Mouse (Mus musculus): ENCODE measurements around the gene Lhx2.

Lhx2 gene

GRCm38 (mm10) chr2:38359186-38359585 is 20.1 kb downstream of the Lhx2 start:
- DNase-seq (ENCODE audit: low read depth, low spot score), result no peak

DNA sequence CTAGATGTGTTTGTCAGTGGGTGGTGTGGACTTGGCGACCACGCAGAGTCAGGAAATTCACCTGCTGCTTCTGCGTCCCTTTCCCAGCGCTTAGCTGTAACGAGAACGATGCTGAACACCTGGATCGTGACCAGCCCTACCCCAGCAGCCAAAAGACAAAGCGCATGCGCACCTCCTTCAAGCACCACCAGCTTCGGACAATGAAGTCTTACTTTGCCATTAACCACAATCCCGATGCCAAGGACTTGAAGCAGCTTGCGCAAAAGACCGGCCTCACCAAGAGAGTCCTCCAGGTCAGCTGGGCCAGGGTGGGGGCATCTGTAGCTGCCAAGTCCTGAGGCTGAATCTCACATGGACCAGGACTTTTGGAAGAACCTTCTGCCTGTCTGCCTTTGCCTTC is 20.7 kb downstream of the Lhx2 start:
- no peak for DNase-seq (ENCODE audit: low read depth, low spot score)

- no peak for DNase-seq (ENCODE audit: low read depth, low spot score)
These were observed 27.1 kb downstream of the Lhx2 start for GRCm38 (mm10) chr2:38366222-38366621.

- DNase-seq (ENCODE audit: low read depth, low spot score), result no peak
These were observed 27.9 kb downstream of the Lhx2 start for GRCm38 (mm10) chr2:38367023-38367422.

- DNase-seq (ENCODE audit: low read depth, low spot score), result no peak
These were observed 28.8 kb downstream of the Lhx2 start for GRCm38 (mm10) chr2:38367852-38368251.

- no peak for DNase-seq (ENCODE audit: low read depth, low spot score)
These were observed 29.8 kb downstream of the Lhx2 start for GRCm38 (mm10) chr2:38368746-38369330.

GRCm38 (mm10) chr2:38375606-38376304 is 36.7 kb downstream of the Lhx2 start:
- DNase-seq (ENCODE audit: low read depth, low spot score), result no peak

DNA sequence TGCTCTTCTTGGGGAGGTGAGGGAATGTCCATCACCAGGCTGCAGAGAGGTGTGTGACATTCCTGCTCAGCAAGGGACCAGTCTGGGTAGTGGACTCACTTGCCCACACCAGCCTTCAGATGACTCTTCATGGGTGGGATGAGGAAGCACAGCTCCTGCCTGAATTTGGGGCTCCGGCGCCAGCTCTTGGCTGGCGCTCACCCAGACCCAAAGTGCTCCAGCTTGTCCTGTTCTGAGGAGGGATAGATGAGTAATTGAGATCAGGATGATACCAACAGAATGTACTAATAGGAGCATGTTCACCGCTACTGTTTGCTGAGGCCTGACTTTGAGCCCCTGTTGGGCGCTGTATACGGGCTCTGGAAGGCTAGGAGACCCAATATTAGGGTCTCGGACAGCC is 38.2 kb downstream of the Lhx2 start:
- DNase-seq (ENCODE audit: low read depth, low spot score), result no peak

GRCm38 (mm10) chr2:38378346-38378745 is 39.3 kb downstream of the Lhx2 start:
- no peak for DNase-seq (ENCODE audit: low read depth, low spot score)

- DNase-seq (ENCODE audit: low read depth, low spot score), result no peak
These were observed 39.9 kb downstream of the Lhx2 start for GRCm38 (mm10) chr2:38378849-38379545.

DNA sequence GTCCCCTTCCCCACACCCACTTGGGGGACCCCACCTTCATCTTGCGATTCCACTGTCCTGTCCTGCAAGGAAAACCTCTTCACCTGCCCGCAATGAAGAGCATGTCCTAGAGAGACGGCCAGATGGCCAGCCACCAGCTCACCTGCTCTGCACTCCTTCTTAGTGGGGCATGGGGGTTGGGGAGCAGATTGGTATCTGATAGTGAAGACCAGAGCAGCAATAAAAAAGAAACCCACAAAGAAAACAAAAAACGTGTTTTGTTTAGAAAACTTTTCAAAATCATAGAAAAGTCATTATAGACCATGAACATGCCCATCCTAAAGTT is 40.4 kb downstream of the Lhx2 start:
- no peak for DNase-seq (ENCODE audit: low read depth, low spot score)

- no peak for DNase-seq (ENCODE audit: low read depth, low spot score)
These were observed 41.3 kb downstream of the Lhx2 start for GRCm38 (mm10) chr2:38380136-38381083.

DNA sequence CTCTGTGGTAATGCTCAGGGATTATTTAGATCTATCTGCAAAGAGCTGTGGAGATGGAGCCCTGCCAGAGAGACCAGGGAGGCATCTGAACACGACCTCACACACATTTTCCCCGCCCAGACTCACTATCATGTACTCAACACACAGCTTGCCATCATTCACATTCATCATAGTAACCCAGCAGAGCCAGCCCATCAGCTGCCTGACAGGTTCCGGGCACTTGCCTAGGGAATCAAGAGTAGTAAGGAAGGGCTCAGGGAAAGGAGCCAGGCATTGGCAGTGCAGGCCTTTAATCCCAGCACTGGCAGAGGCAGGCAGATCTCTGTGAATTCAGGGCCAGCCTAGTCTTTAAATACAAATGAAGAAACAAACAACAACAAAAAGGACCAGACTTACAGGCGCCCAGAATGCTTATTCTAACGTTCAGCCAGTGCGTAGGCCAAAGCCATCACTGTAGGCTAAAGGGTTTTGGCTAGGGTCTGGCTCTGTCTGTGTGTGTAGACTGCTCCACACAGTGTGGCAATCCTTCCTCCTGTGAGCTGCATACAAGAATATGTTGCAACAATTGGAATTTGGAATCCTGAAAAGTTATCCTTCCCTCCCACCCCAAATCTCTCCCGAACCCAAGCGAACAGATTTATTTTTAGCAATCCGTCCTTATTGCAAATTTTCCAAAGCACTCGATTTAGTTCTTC is 48.6 kb downstream of the Lhx2 start:
- DNase-seq (ENCODE audit: low read depth, low spot score), result no peak

GRCm38 (mm10) chr2:38394977-38395868 is 56.1 kb downstream of the Lhx2 start:
- DNase-seq (ENCODE audit: low read depth, low spot score), result no peak

DNA sequence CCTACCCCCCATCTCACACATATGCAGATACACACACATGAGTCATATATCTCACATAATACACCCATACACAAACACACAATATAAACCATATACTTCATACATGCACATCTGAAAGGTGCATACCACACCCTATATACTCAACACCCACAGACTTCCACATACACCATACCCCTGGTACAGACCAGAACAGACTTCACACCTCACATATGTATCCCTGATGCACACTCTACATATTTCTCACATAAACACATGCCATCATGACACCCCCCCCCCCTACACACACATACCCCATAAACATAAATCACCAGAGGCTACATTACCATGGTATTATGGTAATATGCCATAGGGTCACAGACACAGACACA is 56.8 kb downstream of the Lhx2 start:
- no peak for DNase-seq (ENCODE audit: low read depth, low spot score)

- DNase-seq (ENCODE audit: low read depth, low spot score), result no peak
These were observed 58.2 kb downstream of the Lhx2 start for GRCm38 (mm10) chr2:38397306-38397705.

GRCm38 (mm10) chr2:38397882-38398281 is 58.8 kb downstream of the Lhx2 start:
- DNase-seq (ENCODE audit: low read depth, low spot score), result no peak

GRCm38 (mm10) chr2:38402611-38403010 is 63.5 kb downstream of the Lhx2 start:
- no peak for DNase-seq (ENCODE audit: low read depth, low spot score)

DNA sequence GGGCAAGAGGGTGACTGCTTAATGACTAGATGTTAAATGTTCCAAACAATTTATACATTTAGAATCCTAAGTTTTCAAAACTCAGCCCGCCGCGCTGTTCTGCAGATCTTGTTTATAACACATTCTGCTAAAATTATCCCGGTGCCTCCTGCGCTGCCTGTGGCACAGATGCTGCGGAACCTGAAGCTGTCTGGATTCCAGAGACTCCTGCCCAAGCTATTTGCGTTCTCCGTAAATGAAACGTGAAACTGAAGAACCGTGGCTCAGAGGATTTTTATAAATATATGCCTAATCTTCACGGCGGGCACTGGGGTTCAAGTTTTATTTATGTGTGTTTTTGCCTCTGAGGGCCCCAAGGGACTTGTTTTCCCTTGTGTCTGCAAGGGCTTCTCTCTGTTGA is 64.2 kb downstream of the Lhx2 start:
- DNase-seq (ENCODE audit: low read depth, low spot score), result no peak

DNA sequence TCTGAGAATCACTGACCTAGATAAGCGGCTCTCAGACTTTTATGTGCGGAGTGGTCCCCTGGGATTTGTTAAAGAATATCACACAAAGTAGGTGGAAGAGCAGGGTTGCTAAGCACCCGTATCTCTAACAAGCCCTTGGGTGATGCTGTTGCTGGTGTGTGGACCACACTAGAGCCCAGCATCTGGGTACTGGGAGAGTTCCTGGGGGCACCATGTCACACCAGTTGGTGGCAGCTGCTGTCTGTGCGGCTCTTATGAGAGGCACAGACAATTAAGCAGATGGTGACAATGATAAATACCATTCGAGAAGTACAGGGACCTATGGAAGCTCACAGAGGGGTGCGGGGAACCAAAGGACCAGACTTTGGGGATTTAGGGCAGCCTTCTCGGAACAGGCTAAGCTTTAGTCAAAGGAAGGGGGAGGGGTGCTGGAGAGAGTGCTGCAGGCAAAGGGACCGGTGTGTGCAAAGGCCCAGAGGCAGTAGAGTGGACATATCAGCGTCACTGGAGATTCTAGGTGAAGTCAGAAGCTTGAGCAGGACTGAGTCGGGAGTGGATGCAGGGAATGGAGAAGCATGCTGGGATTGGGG is 65.0 kb downstream of the Lhx2 start:
- no peak for DNase-seq (ENCODE audit: low read depth, low spot score)

Data from c-Kit-negative CD71-positive TER-119-positive erythroid progenitor cells, embryonic 14.5 days (primary cell).